Mouse (Mus musculus): ENCODE data around the gene Prdm9.

Gene Prdm9

GRCm38 (mm10) chr17:15527811-15528136, 36.4 kb downstream of the Prdm9 start:
- in situ Hi-C loops (cut with MboI, MseI), result no loop called here

GRCm38 (mm10) chr17:15526986-15527810, 37.0 kb downstream of the Prdm9 start, which contains the start of gene Pdcd2:
Gene Pdcd2, minus strand, starts transcription at chr17:15527301.
- in situ Hi-C loops (cut with MboI, MseI), result no loop called here

GRCm38 (mm10) chr17:15526304-15526703, 37.9 kb downstream of the Prdm9 start:
- in situ Hi-C loops (cut with MboI, MseI), result no loop called here

- in situ Hi-C loops (cut with MboI, MseI), result loop anchor here (10.0 kb wide), 1 partner anchor 246 kb away; no protein-coding TSS in a partner anchor
Observed at GRCm38 (mm10) chr17:15518766-15519165, 45.4 kb downstream of the Prdm9 start.

GRCm38 (mm10) chr17:15518186-15518585, 46.0 kb downstream of the Prdm9 start:
- in situ Hi-C loops (cut with MboI, MseI), result loop anchor here (10.0 kb wide), 1 partner anchor 247 kb away; no protein-coding TSS in a partner anchor

- in situ Hi-C loops (cut with MboI, MseI), result loop anchor here (10.0 kb wide), 1 partner anchor 247 kb away; no protein-coding TSS in a partner anchor
Observed at GRCm38 (mm10) chr17:15517776-15518175, 46.4 kb downstream of the Prdm9 start.

GRCm38 (mm10) chr17:15510694-15511093, 53.5 kb downstream of the Prdm9 start:
- in situ Hi-C loops (cut with MboI, MseI), result loop anchor here (10.0 kb wide), 1 partner anchor 254 kb away; no protein-coding TSS in a partner anchor

- in situ Hi-C loops (cut with MboI, MseI), result no loop called here
Observed at GRCm38 (mm10) chr17:15499656-15500394, 64.3 kb downstream of the Prdm9 start, which contains the start of the genes Psmb1 and Tbp. Gene Psmb1, minus strand, starts transcription at chr17:15499751. Gene Tbp, plus strand, starts transcription at chr17:15499888.

GRCm38 (mm10) chr17:15498753-15499113, 65.4 kb downstream of the Prdm9 start:
- in situ Hi-C loops (cut with MboI, MseI), result no loop called here

GRCm38 (mm10) chr17:15497882-15498752, 66.0 kb downstream of the Prdm9 start:
- in situ Hi-C loops (cut with MboI, MseI), result no loop called here
